Mouse (Mus musculus): ENCODE measurements around the gene Rnf169.

Gene Rnf169

DNA sequence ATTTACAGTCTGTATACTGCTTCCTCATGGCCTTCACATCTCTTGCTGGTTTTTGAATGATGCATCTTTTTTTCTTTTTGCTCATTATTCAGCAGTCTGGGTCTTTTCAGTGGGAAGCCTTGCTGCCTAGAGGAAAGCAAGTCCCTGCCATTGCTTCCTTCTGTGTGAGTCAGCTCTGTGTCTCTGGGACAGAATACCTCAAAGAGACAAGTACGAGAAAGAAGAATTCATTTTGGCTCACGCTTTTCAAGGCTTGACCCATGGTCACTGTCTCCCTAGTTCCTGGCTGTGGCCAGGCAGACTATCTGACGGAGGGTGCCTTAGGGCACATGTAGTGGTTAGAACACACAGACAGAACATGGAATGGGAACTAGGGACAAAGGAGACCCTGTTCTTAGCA lies 86.3 kb downstream of the Rnf169 start:
- no peak for DNase-seq (ENCODE audit: low spot score in 2 of 2)

DNA sequence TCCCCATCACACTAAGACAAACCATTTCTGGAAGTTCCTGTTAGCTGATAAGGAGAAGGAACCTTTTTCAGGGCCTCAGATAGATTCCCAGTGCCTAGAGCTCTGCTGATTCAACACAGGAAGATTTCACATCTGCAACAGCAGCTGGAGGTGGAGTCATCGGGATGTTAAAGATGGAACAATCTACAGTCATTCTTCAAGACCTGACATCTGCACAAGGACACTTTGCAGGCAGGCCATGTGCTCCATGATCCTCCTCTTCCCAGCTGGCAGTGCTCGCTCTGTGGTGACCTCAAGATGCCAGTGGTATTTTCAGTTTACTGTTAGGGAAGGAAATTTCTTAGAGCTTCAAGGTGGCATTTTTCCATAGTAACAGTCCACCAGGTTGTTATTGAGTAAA lies 87.9 kb downstream of the Rnf169 start:
- no peak for DNase-seq (ENCODE audit: low spot score in 2 of 2)

DNA sequence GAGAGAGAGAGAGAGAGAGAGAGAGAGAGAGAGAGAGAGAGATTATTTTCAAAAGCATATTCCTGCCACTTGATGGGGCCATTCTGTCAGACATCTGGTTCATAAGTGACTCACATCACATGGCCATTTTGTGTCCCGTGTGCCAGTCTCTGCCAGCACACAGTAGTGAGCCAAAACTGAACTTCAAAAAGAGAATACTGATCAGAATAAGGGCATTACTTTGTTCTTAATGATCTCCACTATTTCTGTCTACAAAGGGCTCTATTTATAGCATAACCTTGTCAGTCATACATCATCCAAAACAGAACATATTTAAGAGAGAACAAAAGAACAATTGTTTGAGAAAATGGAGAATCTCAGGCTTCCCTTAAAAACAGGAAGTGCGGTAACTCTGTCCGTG lies 88.8 kb downstream of the Rnf169 start:
- no peak for DNase-seq (ENCODE audit: low spot score in 2 of 2)

DNA sequence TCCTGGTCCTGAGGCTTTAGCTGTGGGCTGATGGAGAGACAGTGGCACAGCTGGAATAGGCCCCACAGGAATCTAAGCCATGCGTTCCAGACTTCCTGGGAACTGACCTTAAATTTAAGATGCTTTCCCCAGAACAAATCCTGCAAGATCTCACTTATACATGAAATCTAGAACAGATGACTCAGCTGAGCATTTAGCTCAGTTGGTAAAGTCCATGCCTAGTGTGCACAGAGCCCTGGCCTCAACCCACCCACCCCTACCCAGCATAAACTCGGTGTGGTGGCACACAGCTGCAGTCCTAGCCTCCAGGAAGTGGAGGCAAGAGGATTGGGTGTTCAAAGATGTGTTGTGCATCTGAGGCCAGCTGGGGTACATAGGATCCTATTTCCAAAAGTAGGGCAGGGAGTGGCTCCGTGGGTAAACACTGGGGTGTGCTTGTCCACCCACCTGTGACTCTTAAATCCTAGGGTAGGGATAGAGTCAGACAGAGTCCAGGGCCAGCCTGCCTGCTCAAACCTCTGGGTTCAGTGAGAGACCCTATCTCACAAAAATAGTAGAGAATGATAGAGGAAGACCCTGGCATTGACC lies 90.0 kb downstream of the Rnf169 start:
- DNase-seq (ENCODE audit: low spot score in 2 of 2) = no peak

DNA sequence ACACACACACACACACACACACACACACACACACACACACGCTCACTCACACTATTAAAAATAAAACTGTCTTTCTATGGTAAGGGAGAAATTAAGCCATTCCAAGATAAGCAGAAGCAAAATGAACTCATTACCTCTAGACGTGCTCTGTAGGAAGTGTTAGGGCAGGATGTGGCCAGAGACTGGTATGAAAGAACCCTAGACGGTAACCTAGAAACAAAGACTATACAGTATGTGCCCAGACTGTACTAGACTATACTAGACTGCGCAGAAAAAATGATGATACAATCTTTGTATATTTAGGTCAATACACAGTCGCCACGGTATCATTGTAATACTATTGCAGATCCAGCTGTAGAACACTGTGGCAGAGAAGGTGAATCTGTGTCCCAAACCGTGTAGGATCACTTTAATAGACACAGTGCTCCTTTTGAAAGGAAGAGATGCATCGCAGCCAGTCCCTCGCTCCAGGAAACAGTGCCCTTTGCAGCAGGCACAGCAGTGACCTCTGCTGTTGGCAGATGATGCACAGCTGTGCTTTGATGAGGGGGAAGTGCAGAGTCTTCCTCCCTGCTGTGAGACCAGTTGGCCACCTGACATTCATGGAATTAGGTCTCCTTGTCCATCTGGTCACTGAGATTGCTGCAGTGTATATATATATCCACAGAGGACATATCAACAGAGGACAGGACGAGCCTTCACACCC lies 90.9 kb downstream of the Rnf169 start:
- DNase-seq (ENCODE audit: low spot score in 2 of 2) = no peak

DNA sequence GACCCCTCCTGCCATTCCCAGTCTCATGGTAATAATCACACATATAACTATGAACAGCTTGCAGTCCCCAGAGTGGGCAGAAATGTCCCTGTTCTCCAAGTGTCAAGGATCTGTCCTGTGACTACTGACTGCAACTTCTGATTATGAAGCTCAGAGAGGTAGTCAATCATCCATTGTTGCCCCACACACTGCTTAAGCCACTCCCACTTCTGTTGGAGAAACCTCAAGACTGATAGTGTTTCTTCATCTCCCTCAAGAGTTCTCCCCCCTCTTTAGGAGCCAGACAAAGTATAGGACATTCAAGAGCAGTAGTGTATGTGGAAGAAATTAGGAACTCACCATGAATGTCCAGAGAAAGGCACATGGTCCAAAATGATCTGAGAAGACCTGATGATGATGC lies 92.5 kb downstream of the Rnf169 start:
- no peak for DNase-seq (ENCODE audit: low spot score in 2 of 2)

DNA sequence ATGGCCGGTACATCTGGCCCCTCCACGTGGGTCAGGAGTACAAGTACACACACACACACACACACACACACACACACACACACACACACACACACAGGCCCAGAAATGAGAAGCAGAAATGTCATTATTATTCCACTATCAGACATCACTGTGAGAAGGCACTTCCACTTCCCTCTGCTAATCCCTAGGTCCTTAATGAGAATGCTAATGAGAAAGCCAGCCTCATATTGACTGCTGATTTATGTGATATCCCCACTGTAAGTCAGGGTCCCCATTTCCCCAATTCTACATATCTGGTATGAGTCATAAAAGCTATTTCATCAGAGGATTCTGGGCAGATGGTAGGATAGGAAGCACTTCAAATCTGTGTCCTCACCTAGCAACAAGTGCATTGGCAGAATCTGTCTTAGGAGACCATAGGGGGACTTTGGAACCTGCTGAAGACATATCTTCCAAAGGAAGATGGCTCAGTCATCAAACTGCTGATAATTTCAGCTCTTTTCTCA lies 93.0 kb downstream of the Rnf169 start:
- DNase-seq (ENCODE audit: low spot score in 2 of 2) = no peak

DNA sequence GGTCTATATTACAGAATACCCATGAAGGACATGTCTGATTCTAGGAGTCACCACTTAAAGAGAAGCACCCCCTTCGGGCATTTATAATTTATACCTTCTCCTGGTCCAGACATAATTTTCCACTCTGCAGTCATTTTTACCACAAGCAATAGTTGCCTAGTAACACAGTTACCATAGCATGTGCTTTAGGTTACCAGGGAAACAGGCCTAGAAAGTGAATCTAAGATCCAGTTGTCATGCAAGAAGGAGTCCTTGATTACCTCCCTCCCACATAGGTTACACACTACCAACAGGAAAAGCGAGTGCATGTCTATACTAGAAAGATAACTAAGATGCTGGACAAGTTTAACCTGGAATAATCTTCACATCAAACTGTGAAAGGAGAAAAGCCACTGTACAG lies 102.0 kb downstream of the Rnf169 start:
- no peak for DNase-seq (ENCODE audit: low spot score in 2 of 2)

DNA sequence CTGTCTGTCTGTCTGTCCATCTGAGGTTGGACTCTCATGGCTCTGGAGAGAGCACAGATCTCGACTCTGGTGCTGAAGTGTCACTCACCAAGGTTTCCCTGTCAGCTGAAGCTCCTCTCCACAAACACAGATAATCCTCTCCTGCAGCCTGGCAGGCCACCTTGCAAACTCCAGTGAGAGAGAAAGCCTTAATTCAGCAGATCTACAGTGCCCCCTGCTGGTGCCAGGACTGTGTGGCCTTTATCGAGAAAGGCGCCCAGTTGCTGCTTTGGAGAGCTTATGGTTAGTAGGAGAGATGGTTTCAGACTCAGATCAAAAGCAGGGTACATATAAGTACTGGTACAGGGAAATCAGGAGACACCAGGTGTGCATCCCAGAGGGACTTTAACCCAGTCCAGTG lies 103.9 kb downstream of the Rnf169 start:
- peak; percentile 68 to 84 for DNase-seq (ENCODE audit: low spot score in 2 of 2)

DNA sequence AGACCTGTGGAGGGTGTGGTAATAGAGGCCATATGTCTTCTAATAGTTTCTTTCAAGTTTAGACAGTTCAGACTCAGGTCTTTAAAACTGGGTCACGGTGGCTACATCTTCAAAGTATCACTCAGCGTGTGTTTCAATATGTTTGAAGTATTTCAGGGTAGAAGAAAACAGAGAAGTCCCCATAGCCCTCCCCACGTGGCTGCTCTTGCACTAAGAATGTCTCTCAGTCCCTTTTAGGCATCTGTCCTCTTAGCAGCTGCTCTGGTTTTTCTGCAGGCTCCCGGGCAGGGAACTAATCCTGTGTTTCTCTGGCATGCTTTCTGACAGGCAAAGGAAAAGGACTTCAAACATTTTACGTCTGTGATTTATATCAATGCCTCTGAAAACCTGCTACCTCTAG lies 104.4 kb downstream of the Rnf169 start:
- no peak for DNase-seq (ENCODE audit: low spot score in 2 of 2)

DNA sequence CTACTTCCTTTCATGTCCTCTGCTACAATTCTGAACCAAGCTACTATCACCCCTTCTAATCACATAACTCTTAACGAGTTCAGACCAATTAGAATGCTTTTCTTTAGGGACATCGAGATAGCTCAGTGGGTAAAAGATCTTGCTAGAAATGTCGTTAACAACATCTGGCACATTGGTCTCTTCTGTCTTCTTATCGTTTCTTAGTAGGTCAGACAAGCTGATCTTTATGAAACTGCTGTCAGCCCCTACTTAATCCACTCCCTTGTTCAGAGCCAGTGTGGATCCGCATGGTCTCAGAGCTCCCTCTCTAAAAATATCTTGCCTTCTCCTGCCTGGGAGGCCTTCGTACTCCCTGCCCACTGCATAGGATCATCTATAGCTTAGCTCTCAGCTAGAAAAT lies 106.3 kb downstream of the Rnf169 start:
- DNase-seq (ENCODE audit: low spot score in 2 of 2) = no peak
